Mouse (Mus musculus) forebrain, embryonic 11.5 days (tissue): ENCODE measurements at regions not wholly inside any gene's neighbourhood (a gene's known extent, or its start where the extent isn't known, plus 50 kb on each side); places are given as distances from the start of the nearest gene placed in this dataset.
A peak's percentile ranks its signal among the peaks of the same experiment; 100 is the strongest.

Experiments used
- ATAC-seq: fragments of 200-750 bp; cut with Nextera tagmentation; replicated peaks from 2 replicates; pipeline ENCODE4 v1.8.0; 2017; ENCODE audit warnings: moderate TSS enrichment; ENCODE audit not compliant: low FRiP score
- DNase-seq: peaks from one replicate; pipeline ENCODE4 v3.0.0-alpha.2; 2017; ENCODE audit warnings: low spot score
- H3K27ac ChIP-seq: fragments of 300-500 bp; sonication (generic); 2 replicates; pipeline ENCODE4 v1.5.1; 2014; ENCODE audit warnings: low read depth, low read length
- H3K27me3 ChIP-seq: fragments of 300-500 bp; sonication (generic); 2 replicates; pipeline ENCODE4 v1.6.1; 2014; ENCODE audit warnings: mild to moderate bottlenecking, low read length, mixed read lengths; ENCODE audit not compliant: control insufficient read depth, insufficient read depth
- H3K36me3 ChIP-seq: fragments of 300-500 bp; sonication (generic); 2 replicates; pipeline ENCODE4 v1.6.1; 2014; ENCODE audit warnings: mild to moderate bottlenecking, low read length, moderate library complexity, mixed read lengths; ENCODE audit not compliant: control insufficient read depth, insufficient read depth
- H3K4me1 ChIP-seq: fragments of 300-500 bp; sonication (generic); replicated peaks from 2 replicates; pipeline ENCODE4 v1.6.1; 2014; ENCODE audit warnings: low read length, mixed read lengths; ENCODE audit not compliant: control insufficient read depth, insufficient read depth
- H3K4me2 ChIP-seq: fragments of 300-500 bp; sonication (generic); 2 replicates; pipeline ENCODE4 v1.6.1; 2014; ENCODE audit warnings: low read depth, mild to moderate bottlenecking, low read length, moderate library complexity, mixed read lengths; ENCODE audit not compliant: severe bottlenecking
- H3K4me3 ChIP-seq: fragments of 300-500 bp; sonication (generic); 2 replicates; pipeline ENCODE4 v1.5.1; 2014; ENCODE audit warnings: low read depth, low read length
- H3K9ac ChIP-seq: fragments of 300-500 bp; sonication (generic); 2 replicates; pipeline ENCODE4 v1.6.1; 2014; ENCODE audit warnings: low read length
- H3K9me3 ChIP-seq: fragments of 300-500 bp; sonication (generic); 2 replicates; pipeline ENCODE4 v1.6.1; 2016; ENCODE audit warnings: low read length, mixed read lengths; ENCODE audit not compliant: control insufficient read depth
- WGBS: fragments of 180-500 bp; shearing (Covaris S2); extraction: QIAGEN DNeasy Blood & Tissue Kit; methylation state at CpG from one replicate; pipeline ENCODE4 v1.1.7; 2014; 5-methylcytosine and 5-hydroxymethylcytosine counted together

- DNase-seq: no peak
- Histone ChIP-seq H3K9ac (no peak overlapping the region), H3K27me3 (no peaks in the 10 kb centered on the region), H3K4me1 (0 out of 2 replicates have a peak, but pooled peaks cover 2% of the 10 kb centered on the region), H3K36me3 (no peaks in the 10 kb centered on the region), H3K4me3 (no peak overlapping the region), H3K27ac (no peak overlapping the region), H3K9me3 (no peaks in the 10 kb centered on the region), H3K4me2 (no peak overlapping the region)
- ATAC-seq: no peak
- 86% methylated on average over 1 of the region's 1 CpGs for WGBS
Observed at GRCm38 (mm10) chr3:157724542-157724941, 157.8 kb downstream of the Ptger3 start.

GRCm38 (mm10) chr3:157723184-157723583, 156.5 kb downstream of the Ptger3 start:
- Histone ChIP-seq H3K27ac (no peak overlapping the region), H3K9me3 (no peaks in the 10 kb centered on the region), H3K36me3 (no peaks in the 10 kb centered on the region), H3K4me3 (no peak overlapping the region), H3K9ac (no peak overlapping the region), H3K4me1 (0 out of 2 replicates have a peak, but pooled peaks cover 2% of the 10 kb centered on the region), H3K27me3 (no peaks in the 10 kb centered on the region), H3K4me2 (no peak overlapping the region)
- WGBS: 73% methylated on average over 5 of the region's 5 CpGs
- DNase-seq (no peak), ATAC-seq (no peak)

DNA sequence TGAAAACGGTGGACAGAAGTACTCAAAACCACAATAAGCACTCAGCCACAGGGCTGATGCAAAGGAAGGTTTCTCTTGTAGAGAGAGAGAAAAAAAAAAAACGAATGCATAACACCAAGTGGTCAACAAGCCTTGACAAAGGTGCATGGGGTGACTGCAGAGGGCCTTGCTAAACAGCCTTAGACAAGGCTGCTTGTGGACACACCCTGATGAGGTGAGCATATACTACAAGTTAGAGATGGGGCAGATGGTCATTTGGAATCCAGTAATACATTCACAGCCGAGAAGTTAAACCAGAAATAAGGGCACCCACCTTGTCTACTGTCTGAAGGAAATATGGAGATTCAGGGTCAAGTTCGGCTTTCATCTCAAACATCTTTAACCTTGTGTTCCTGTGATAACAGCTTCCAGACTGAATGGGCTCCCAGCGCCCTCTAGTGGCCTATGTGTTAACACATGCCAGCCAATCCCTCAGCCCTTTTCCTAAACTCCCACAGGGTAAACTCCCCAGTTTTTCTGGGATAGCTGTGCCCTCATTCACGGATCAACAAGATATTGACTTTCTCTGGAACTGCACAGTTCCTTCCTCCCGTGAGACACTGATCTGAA, 150.7 kb downstream of the Ptger3 start:
- Histone ChIP-seq H3K4me3 (no peak overlapping the region), H3K27me3 (no peaks in the 10 kb centered on the region), H3K9ac (no peak overlapping the region), H3K9me3 (no peaks in the 10 kb centered on the region), H3K27ac (no peak overlapping the region), H3K36me3 (no peaks in the 10 kb centered on the region), H3K4me1 (no peaks in the 10 kb centered on the region), H3K4me2 (no peak overlapping the region)
- WGBS: 24% methylated on average over 7 of the region's 7 CpGs
- ATAC-seq (peak; percentile 66), DNase-seq (peak; percentile 84)

- DNase-seq (no peak), ATAC-seq (no peak)
- 76% methylated on average over 3 of the region's 3 CpGs for WGBS
- H3K9me3 ChIP-seq: no peaks in the 10 kb centered on the region
- no peaks in the 10 kb centered on the region for H3K36me3 ChIP-seq
- no peak overlapping the region for H3K9ac ChIP-seq
- no peak overlapping the region for H3K27ac ChIP-seq
- H3K4me1 ChIP-seq: no peaks in the 10 kb centered on the region
- H3K4me3 ChIP-seq: no peak overlapping the region
- no peak overlapping the region for H3K4me2 ChIP-seq
- H3K27me3 ChIP-seq: no peaks in the 10 kb centered on the region
Observed at GRCm38 (mm10) chr3:157714023-157714422, 147.3 kb downstream of the Ptger3 start.

- 90% methylated on average over 1 of the region's 1 CpGs for WGBS
- Histone ChIP-seq H3K9ac (no peak overlapping the region), H3K4me3 (no peak overlapping the region), H3K27me3 (no peaks in the 10 kb centered on the region), H3K4me2 (no peak overlapping the region), H3K27ac (no peak overlapping the region), H3K36me3 (no peaks in the 10 kb centered on the region), H3K4me1 (no peaks in the 10 kb centered on the region), H3K9me3 (no peaks in the 10 kb centered on the region)
- DNase-seq (no peak), ATAC-seq (no peak)
Observed at GRCm38 (mm10) chr3:157710790-157711381, 144.2 kb downstream of the Ptger3 start.

DNA sequence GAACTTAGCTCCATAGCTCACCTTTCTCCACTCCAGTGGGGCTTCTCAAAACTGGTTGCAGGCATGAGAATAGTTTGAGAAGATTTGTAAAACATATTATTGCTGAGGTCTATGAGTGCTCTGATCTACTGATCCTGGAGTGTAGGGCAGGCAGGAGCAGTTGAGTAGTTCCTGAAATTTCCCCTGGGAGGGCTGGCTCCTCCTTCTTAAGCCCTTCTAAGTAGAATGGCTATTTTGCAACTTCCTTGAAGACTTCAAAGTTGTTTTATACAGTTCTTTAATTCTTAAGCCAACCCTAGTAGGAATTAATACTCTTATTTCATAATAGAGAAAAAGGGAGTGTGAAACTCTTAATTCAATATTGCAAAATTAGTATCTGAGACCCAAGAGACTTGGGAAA, 133.3 kb downstream of the Ptger3 start:
- no peak overlapping the region for H3K4me3 ChIP-seq
- H3K27ac ChIP-seq: no peak overlapping the region
- no peak for DNase-seq
- no peaks in the 10 kb centered on the region for H3K36me3 ChIP-seq
- H3K4me2 ChIP-seq: no peak overlapping the region
- ATAC-seq: no peak
- no peaks in the 10 kb centered on the region for H3K27me3 ChIP-seq
- no peaks in the 10 kb centered on the region for H3K4me1 ChIP-seq
- no peak overlapping the region for H3K9ac ChIP-seq
- H3K9me3 ChIP-seq: no peaks in the 10 kb centered on the region

- Histone ChIP-seq H3K9me3 (no peaks in the 10 kb centered on the region), H3K27me3 (no peaks in the 10 kb centered on the region), H3K36me3 (no peaks in the 10 kb centered on the region), H3K9ac (no peak overlapping the region), H3K4me2 (no peak overlapping the region), H3K4me1 (no peaks in the 10 kb centered on the region), H3K27ac (no peak overlapping the region), H3K4me3 (no peak overlapping the region)
- no peak for DNase-seq
- WGBS: 92% methylated on average over 5 of the region's 5 CpGs
- ATAC-seq: no peak
Observed at GRCm38 (mm10) chr3:157698529-157698928, 131.8 kb downstream of the Ptger3 start.

GRCm38 (mm10) chr3:157695128-157696075, 128.7 kb downstream of the Ptger3 start:
- no peak overlapping the region for H3K4me3 ChIP-seq
- WGBS: 89% methylated on average over 19 of the region's 19 CpGs
- ATAC-seq (no peak), DNase-seq (no peak)
- no peaks in the 10 kb centered on the region for H3K36me3 ChIP-seq
- H3K27ac ChIP-seq: no peak overlapping the region
- H3K27me3 ChIP-seq: no peaks in the 10 kb centered on the region
- H3K9ac ChIP-seq: no peak overlapping the region
- H3K9me3 ChIP-seq: no peaks in the 10 kb centered on the region
- H3K4me1 ChIP-seq: no peaks in the 10 kb centered on the region
- no peak overlapping the region for H3K4me2 ChIP-seq
